Mouse (Mus musculus) testis, adult 2 months (tissue): Measurements from ENCODE around the gene Pex14. TPM values are rescaled to one million over a fixed set of nuclear protein-coding genes. Genes with fewer than 3 reads are reported as not detected.
A peak's percentile ranks its signal among the peaks of the same experiment; 100 is the strongest.
"Not testable (repeated sequence)": the region's sequence is repeated elsewhere in the genome, so short reads cannot be mapped to it uniquely, and the experiment has no call there.

Experiments
- H3K27ac ChIP-seq: fragments of 200-500 bp; 2 replicates; pipeline ENCODE4 v1.5.1; 2012; ENCODE audit warnings: low read depth, low read length; ENCODE audit not compliant: control insufficient read depth, insufficient read depth
- H3K27me3 ChIP-seq: fragments of 200-500 bp; 2 replicates; pipeline ENCODE4 v1.6.1; 2012; ENCODE audit warnings: mild to moderate bottlenecking, low read length, moderate library complexity; ENCODE audit not compliant: control insufficient read depth, insufficient read depth
- H3K36me3 ChIP-seq: fragments of 200-500 bp; 2 replicates; pipeline ENCODE4 v1.6.1; 2012; ENCODE audit warnings: mild to moderate bottlenecking, low read length; ENCODE audit not compliant: control insufficient read depth, insufficient read depth
- H3K4me1 ChIP-seq: fragments of 200-500 bp; 2 replicates; pipeline ENCODE4 v1.6.1; 2012; ENCODE audit warnings: low read length; ENCODE audit not compliant: control insufficient read depth, insufficient read depth
- H3K4me3 ChIP-seq: fragments of 200-500 bp; 2 replicates; pipeline ENCODE4 v1.5.1; 2012; ENCODE audit warnings: low read depth, mild to moderate bottlenecking, low read length, moderate library complexity, mixed read lengths; ENCODE audit not compliant: control insufficient read depth
- CTCF ChIP-seq: fragments of 200-500 bp; IDR thresholded peaks from 2 replicates; pipeline ENCODE4 v1.5.1; 2012; ENCODE audit warnings: low read depth, mild to moderate bottlenecking, inconsistent platforms, low read length, moderate library complexity; ENCODE audit not compliant: control insufficient read depth, insufficient read depth, insufficient replicate concordance
- POLR2A ChIP-seq: fragments of 200-500 bp; IDR thresholded peaks from 2 replicates; pipeline ENCODE4 v1.6.1; 2012; ENCODE audit warnings: low read depth, mild to moderate bottlenecking, inconsistent platforms, low read length, moderate library complexity; ENCODE audit not compliant: control insufficient read depth
- polyA plus RNA-seq: library from polyadenylated mRNA; depleted of rRNA; stranded (reverse); fragments of >200 nt; gene quantifications from 2 replicates; pipeline ENCODE4 v1.2.3, GENCODE M21; 2012

Pex14 gene
- polyA plus RNA-seq, 1 experiment: 22.9 TPM

DNA sequence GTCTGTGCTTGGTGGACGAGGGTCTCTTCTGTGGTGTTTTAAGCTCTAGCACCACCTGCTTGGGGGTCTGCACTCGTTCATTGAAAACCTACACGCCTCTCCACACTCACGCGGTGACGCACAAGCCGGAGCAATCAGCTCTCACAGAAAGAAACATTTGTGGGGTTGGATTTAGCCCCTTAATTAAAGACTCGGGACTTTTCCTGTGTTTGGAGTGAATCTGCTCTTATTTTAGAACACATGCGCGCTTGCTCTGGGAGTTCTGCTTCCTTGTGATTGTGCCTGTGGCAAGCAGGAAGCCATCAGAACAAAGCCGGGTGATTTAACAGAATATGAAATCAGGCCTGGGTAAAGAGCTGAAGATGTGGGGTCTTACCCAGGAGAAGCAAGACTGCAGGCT lies 27.0 kb upstream of the Pex14 start, which contains the start of gene Cort:
Gene Cort (minus strand): TSS at position 101 of the 400 bp plus-strand sequence.
- H3K27ac ChIP-seq: no peak within 1 kb of the TSS
- TF ChIP-seq POLR2A: no peak
- no peak for TF ChIP-seq CTCF
- no peaks in the 10 kb centered on the region; the same call in 1 of the 2 replicates for H3K4me1 ChIP-seq
- no peaks in the 10 kb centered on the region for H3K27me3 ChIP-seq
- H3K36me3 ChIP-seq: no peaks in the 10 kb centered on the region; the same call in 1 of the 2 replicates
- no peak within 1 kb of the TSS for H3K4me3 ChIP-seq

DNA sequence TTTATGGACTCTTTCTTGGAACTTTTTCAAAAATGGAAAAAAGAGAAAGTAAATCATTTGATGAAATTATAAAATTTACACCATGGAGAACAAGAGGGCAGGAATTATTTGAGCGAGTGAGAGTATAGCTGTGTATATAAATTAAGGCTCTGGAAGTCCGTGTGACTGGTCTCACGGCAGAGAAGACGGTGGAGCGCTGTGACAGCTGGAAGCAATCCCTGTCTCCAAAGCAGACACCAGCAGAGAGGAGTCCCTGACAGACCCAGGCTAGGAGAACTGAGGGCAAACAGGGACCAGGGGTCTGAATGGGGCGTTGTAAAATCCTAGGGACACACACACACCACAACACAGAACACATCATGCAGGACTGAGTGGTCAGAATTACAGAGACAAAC lies 26.4 kb upstream of the Pex14 start:
- H3K4me1 ChIP-seq: no peaks in the 10 kb centered on the region; the same call in 1 of the 2 replicates
- H3K27ac ChIP-seq: no peak overlapping the region
- no peaks in the 10 kb centered on the region; the same call in 1 of the 2 replicates for H3K36me3 ChIP-seq
- H3K4me3 ChIP-seq: no peak overlapping the region
- TF ChIP-seq CTCF: no peak
- no peaks in the 10 kb centered on the region for H3K27me3 ChIP-seq

GRCm38 (mm10) chr4:149125341-149126114 lies 25.9 kb upstream of the Pex14 start:
- H3K27me3 ChIP-seq: no peaks in the 10 kb centered on the region
- TF ChIP-seq CTCF (no peak), POLR2A (no peak)
- H3K27ac ChIP-seq: no peak overlapping the region
- no peak overlapping the region for H3K4me3 ChIP-seq
- H3K4me1 ChIP-seq: no peaks in the 10 kb centered on the region; the same call in 1 of the 2 replicates
- H3K36me3 ChIP-seq: no peaks in the 10 kb centered on the region; the same call in 1 of the 2 replicates

- Histone ChIP-seq H3K4me3 (no peak overlapping the region), H3K27ac (no peak overlapping the region), H3K27me3 (no peaks in the 10 kb centered on the region), H3K4me1 (no peaks in the 10 kb centered on the region; the same call in 1 of the 2 replicates), H3K36me3 (no peaks in the 10 kb centered on the region; the same call in 1 of the 2 replicates)
- TF ChIP-seq POLR2A (no peak), CTCF (no peak)
Measured at GRCm38 (mm10) chr4:149123432-149123831, 23.8 kb upstream of the Pex14 start.

- not testable (repeated sequence) for H3K27me3 ChIP-seq, H3K4me1 ChIP-seq, H3K36me3 ChIP-seq
Measured at GRCm38 (mm10) chr4:149119978-149120562, 20.4 kb upstream of the Pex14 start.

DNA sequence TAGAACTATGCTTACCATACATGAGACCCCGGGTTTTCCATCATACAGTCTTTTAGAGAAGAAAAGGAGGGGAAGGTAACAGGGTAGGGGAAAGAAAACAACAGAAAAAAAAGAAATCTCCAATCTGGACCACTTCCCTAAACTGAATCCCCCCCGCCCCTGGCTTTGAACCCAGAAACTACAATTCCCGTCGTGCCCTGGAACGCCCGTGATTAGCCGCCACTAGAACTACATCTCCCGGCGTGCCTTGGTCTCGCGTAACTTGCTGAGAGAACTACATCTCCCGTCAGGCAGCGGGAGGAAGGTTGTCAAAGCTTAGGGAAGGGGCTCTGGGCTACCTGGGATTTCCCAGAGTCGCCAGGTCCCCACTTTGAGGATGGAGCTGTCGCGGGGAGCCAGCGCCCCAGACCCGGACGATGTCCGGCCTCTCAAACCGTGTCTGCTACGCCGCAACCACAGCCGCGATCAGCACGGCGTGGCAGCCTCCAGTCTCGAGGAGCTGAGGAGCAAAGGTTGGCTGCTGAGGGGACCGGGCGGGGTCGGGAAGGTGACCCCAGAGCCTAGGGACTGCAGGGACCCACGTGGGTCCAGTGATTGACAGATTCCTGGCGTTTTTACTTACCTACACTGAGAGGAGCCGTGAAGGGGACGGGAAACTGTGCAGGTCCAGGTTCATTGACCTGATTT lies 4.3 kb upstream of the Pex14 start, which contains the start of gene Dffa:
Gene Dffa (plus strand): TSS at position 272 of the 687 bp plus-strand sequence.
- no peaks in the 10 kb centered on the region for H3K27me3 ChIP-seq
- H3K4me3 ChIP-seq: peak within 1 kb of the TSS; percentile 85
- H3K36me3 ChIP-seq: peaks cover 1% of the 10 kb centered on the region; the same call in 1 of the 2 replicates
- peak; percentile 54; the same call in 1 of the 2 replicates for TF ChIP-seq POLR2A
- TF ChIP-seq CTCF: no peak
- H3K27ac ChIP-seq: no peak within 1 kb of the TSS
- H3K4me1 ChIP-seq: peaks cover 5% of the 10 kb centered on the region; the same call in 1 of the 2 replicates

More at GRCm38 (mm10) chr4:149119978-149120562, 20.4 kb upstream of the Pex14 start:
- not testable (repeated sequence) for H3K27ac ChIP-seq, H3K4me3 ChIP-seq

GRCm38 (mm10) chr4:149101456-149101855 lies 1.8 kb upstream of the Pex14 start:
- Histone ChIP-seq H3K4me1 (peaks cover 9% of the 10 kb centered on the region), H3K36me3 (no peaks in the 10 kb centered on the region), H3K27ac (no peak overlapping the region), H3K4me3 (no peak overlapping the region), H3K27me3 (no peaks in the 10 kb centered on the region)
- TF ChIP-seq POLR2A: no peak
- TF ChIP-seq CTCF: no peak

DNA sequence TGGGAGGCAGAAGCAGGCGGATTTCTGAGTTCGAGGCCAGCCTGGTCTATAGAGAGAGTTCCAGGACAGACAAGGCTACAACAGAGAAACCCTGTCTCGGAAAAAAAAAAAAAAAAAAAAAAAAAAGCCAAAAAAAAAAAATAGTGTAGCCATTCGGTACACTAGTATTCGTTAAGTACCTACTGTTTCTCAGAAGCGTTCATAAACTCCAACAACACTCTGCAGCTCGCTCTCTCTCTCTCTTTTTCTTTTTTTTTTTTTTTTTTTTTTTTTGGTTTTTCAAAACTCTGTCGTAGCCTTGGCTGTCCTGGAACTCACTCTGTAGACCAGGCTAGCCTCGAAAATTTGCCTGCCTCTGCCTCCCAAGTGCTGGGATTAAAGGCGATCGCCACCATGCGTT lies 773 bp upstream of the Pex14 start:
- H3K4me3 ChIP-seq, H3K4me1 ChIP-seq, H3K27ac ChIP-seq, H3K36me3 ChIP-seq, H3K27me3 ChIP-seq: not testable (repeated sequence)
